Mouse (Mus musculus) stomach, embryonic 16.5 days (tissue): Measurements from ENCODE around the gene Ppt2. TPM values are rescaled to one million over a fixed set of nuclear protein-coding genes. Genes with fewer than 3 reads are reported as not detected.

ENCODE experiments used
- ATAC-seq: fragments of 200-750 bp; cut with Nextera tagmentation; 2 replicates; pipeline ENCODE4 v1.8.0; 2017; ENCODE audit warnings: moderate number of reproducible peaks, moderate TSS enrichment; ENCODE audit not compliant: insufficient read depth, low FRiP score
- H3K27ac ChIP-seq: fragments of 300-500 bp; sonication (generic); 2 replicates; pipeline ENCODE4 v1.5.1; 2014; ENCODE audit warnings: low read length
- H3K27me3 ChIP-seq: fragments of 300-500 bp; sonication (generic); 2 replicates; pipeline ENCODE4 v1.6.1; 2014; ENCODE audit warnings: low read length, control low read depth, mixed read lengths; ENCODE audit not compliant: control insufficient read depth, insufficient read depth
- H3K36me3 ChIP-seq: fragments of 300-500 bp; sonication (generic); 2 replicates; pipeline ENCODE4 v1.6.1; 2014; ENCODE audit warnings: low read length; ENCODE audit not compliant: control insufficient read depth, insufficient read depth
- H3K4me1 ChIP-seq: fragments of 300-500 bp; sonication (generic); 2 replicates; pipeline ENCODE4 v1.6.1; 2014; ENCODE audit warnings: low read length, control low read depth, mixed read lengths; ENCODE audit not compliant: control insufficient read depth, insufficient read depth
- H3K4me2 ChIP-seq: fragments of 300-500 bp; sonication (generic); 2 replicates; pipeline ENCODE4 v1.6.1; 2014; ENCODE audit warnings: low read depth, low read length, mixed read lengths
- H3K4me3 ChIP-seq: fragments of 300-500 bp; sonication (generic); replicated peaks from 2 replicates; pipeline ENCODE4 v1.5.1; 2014; ENCODE audit warnings: mild to moderate bottlenecking, low read length
- H3K9ac ChIP-seq: fragments of 300-500 bp; sonication (generic); 2 replicates; pipeline ENCODE4 v1.6.1; 2014; ENCODE audit warnings: low read length
- H3K9me3 ChIP-seq: fragments of 300-500 bp; sonication (generic); replicated peaks from 2 replicates; pipeline ENCODE4 v1.6.1; 2016; ENCODE audit warnings: low read length, control low read depth; ENCODE audit not compliant: control insufficient read depth
- WGBS: fragments of 180-500 bp; shearing (Covaris S2); extraction: QIAGEN DNeasy Blood & Tissue Kit; methylation state at CpG from one replicate; pipeline ENCODE4 v1.1.7; 2014; 5-methylcytosine and 5-hydroxymethylcytosine counted together
- polyA plus RNA-seq: library from polyadenylated mRNA; unstranded; fragments of >200 nt; fragmentation: Nextera tagmentation; extraction: Ambion mirVana; gene quantifications from 2 replicates; pipeline ENCODE4 v1.2.1, GENCODE M21; 2015

Ppt2 gene
- polyA plus RNA-seq, 1 experiment from 2014 or later, result 25.2 TPM

- Histone ChIP-seq H3K9ac (peak overlapping the region; percentile 72), H3K36me3 (0 out of 2 replicates have a peak, but pooled peaks cover 4% of the 10 kb centered on the region), H3K4me2 (peak overlapping the region; percentile 60), H3K9me3 (no peaks in the 10 kb centered on the region), H3K4me3 (peak overlapping the region; percentile 59), H3K27ac (peak overlapping the region; percentile 59; the same call in 1 of the 2 replicates), H3K27me3 (no peaks in the 10 kb centered on the region), H3K4me1 (peaks cover 30% of the 10 kb centered on the region)
- 41% methylated on average over 10 of the region's 10 CpGs for WGBS
- ATAC-seq, result no peak
These were observed 17.0 kb upstream of the Ppt2 start for GRCm38 (mm10) chr17:34645256-34645829.

- peak within 1 kb of the TSS; percentile 60 for H3K4me2 ChIP-seq
- under 1% methylated on average over 16 of the region's 16 CpGs for WGBS
- peak within 1 kb of the TSS; percentile 59 for H3K4me3 ChIP-seq
- peak; percentile 82 for ATAC-seq
- peak within 1 kb of the TSS; percentile 72 for H3K9ac ChIP-seq
- peaks cover 30% of the 10 kb centered on the region for H3K4me1 ChIP-seq
- H3K36me3 ChIP-seq, result no peaks in the 10 kb centered on the region
- peak within 1 kb of the TSS; percentile 59 for H3K27ac ChIP-seq
- H3K9me3 ChIP-seq, result no peaks in the 10 kb centered on the region
- no peaks in the 10 kb centered on the region for H3K27me3 ChIP-seq
These were observed 16.3 kb upstream of the Ppt2 start, which contains the start of gene Fkbpl for GRCm38 (mm10) chr17:34644608-34645007. Gene Fkbpl, plus strand, starts transcription at chr17:34644764.

- H3K27ac ChIP-seq, result peak overlapping the region; percentile 43; the same call in 1 of the 2 replicates
- no peak overlapping the region for H3K4me3 ChIP-seq
- WGBS, result 78% methylated on average over 10 of the region's 10 CpGs
- H3K4me2 ChIP-seq, result no peak overlapping the region
- H3K9me3 ChIP-seq, result no peaks in the 10 kb centered on the region
- no peak for ATAC-seq
- no peaks in the 10 kb centered on the region for H3K36me3 ChIP-seq
- H3K4me1 ChIP-seq, result peaks cover 30% of the 10 kb centered on the region
- H3K27me3 ChIP-seq, result no peaks in the 10 kb centered on the region
- H3K9ac ChIP-seq, result no peak overlapping the region
These were observed 15.6 kb upstream of the Ppt2 start for GRCm38 (mm10) chr17:34643944-34644343.

- no peak overlapping the region for H3K27ac ChIP-seq
- H3K4me3 ChIP-seq, result no peak overlapping the region
- no peaks in the 10 kb centered on the region for H3K36me3 ChIP-seq
- ATAC-seq, result no peak
- H3K27me3 ChIP-seq, result no peaks in the 10 kb centered on the region
- peaks cover 30% of the 10 kb centered on the region for H3K4me1 ChIP-seq
- H3K4me2 ChIP-seq, result no peak overlapping the region
- H3K9me3 ChIP-seq, result no peaks in the 10 kb centered on the region
- no peak overlapping the region for H3K9ac ChIP-seq
- 82% methylated on average over 4 of the region's 4 CpGs for WGBS
These were observed 15.1 kb upstream of the Ppt2 start for GRCm38 (mm10) chr17:34643379-34643778.

- 67% methylated on average over 3 of the region's 3 CpGs for WGBS
These were observed 13.6 kb upstream of the Ppt2 start for GRCm38 (mm10) chr17:34641945-34642344.

GRCm38 (mm10) chr17:34640778-34641601 lies 12.7 kb upstream of the Ppt2 start:
- peak overlapping the region; percentile 59 for H3K9ac ChIP-seq
- no peaks in the 10 kb centered on the region for H3K36me3 ChIP-seq
- no peaks in the 10 kb centered on the region; the same call in 1 of the 2 replicates for H3K27me3 ChIP-seq
- no peaks in the 10 kb centered on the region for H3K9me3 ChIP-seq
- no peak overlapping the region for H3K4me3 ChIP-seq
- H3K4me1 ChIP-seq, result peaks cover 23% of the 10 kb centered on the region
- WGBS, result 15% methylated on average over 11 of the region's 11 CpGs
- H3K4me2 ChIP-seq, result peak overlapping the region; percentile 13; the same call in 1 of the 2 replicates
- peak; percentile 22; the same call in 1 of the 2 replicates for ATAC-seq
- H3K27ac ChIP-seq, result peak overlapping the region; percentile 82

More at GRCm38 (mm10) chr17:34641945-34642344, 13.6 kb upstream of the Ppt2 start:
- Histone ChIP-seq H3K9me3 (no peaks in the 10 kb centered on the region), H3K36me3 (no peaks in the 10 kb centered on the region), H3K27ac (no peak overlapping the region), H3K4me1 (peaks cover 23% of the 10 kb centered on the region), H3K9ac (no peak overlapping the region), H3K4me2 (no peak overlapping the region), H3K4me3 (no peak overlapping the region), H3K27me3 (no peaks in the 10 kb centered on the region; the same call in 1 of the 2 replicates)
- no peak for ATAC-seq

GRCm38 (mm10) chr17:34639461-34640255 lies 11.3 kb upstream of the Ppt2 start:
- peaks cover 15% of the 10 kb centered on the region; the same call in 1 of the 2 replicates for H3K4me1 ChIP-seq
- H3K27ac ChIP-seq, result peak overlapping the region; percentile 35; the same call in 1 of the 2 replicates
- H3K4me3 ChIP-seq, result no peak overlapping the region
- H3K36me3 ChIP-seq, result no peaks in the 10 kb centered on the region
- ATAC-seq, result no peak
- no peaks in the 10 kb centered on the region for H3K9me3 ChIP-seq
- H3K4me2 ChIP-seq, result no peak overlapping the region
- no peaks in the 10 kb centered on the region; the same call in 1 of the 2 replicates for H3K27me3 ChIP-seq
- H3K9ac ChIP-seq, result peak overlapping the region; percentile 7; the same call in 1 of the 2 replicates
- 69% methylated on average over 7 of the region's 7 CpGs for WGBS

- Histone ChIP-seq H3K27me3 (peaks cover 4% of the 10 kb centered on the region; the same call in 1 of the 2 replicates), H3K9ac (no peak overlapping the region), H3K4me2 (no peak overlapping the region), H3K4me3 (no peak overlapping the region), H3K9me3 (no peaks in the 10 kb centered on the region), H3K27ac (no peak overlapping the region), H3K36me3 (no peaks in the 10 kb centered on the region), H3K4me1 (peaks cover 12% of the 10 kb centered on the region; the same call in 1 of the 2 replicates)
- WGBS, result 61% methylated on average over 3 of the region's 3 CpGs
- no peak for ATAC-seq
These were observed 9.1 kb upstream of the Ppt2 start for GRCm38 (mm10) chr17:34637459-34637858.
